Comparison of ENCODE assay signal across 8 mouse cellular contexts in the genomic region with DNA sequence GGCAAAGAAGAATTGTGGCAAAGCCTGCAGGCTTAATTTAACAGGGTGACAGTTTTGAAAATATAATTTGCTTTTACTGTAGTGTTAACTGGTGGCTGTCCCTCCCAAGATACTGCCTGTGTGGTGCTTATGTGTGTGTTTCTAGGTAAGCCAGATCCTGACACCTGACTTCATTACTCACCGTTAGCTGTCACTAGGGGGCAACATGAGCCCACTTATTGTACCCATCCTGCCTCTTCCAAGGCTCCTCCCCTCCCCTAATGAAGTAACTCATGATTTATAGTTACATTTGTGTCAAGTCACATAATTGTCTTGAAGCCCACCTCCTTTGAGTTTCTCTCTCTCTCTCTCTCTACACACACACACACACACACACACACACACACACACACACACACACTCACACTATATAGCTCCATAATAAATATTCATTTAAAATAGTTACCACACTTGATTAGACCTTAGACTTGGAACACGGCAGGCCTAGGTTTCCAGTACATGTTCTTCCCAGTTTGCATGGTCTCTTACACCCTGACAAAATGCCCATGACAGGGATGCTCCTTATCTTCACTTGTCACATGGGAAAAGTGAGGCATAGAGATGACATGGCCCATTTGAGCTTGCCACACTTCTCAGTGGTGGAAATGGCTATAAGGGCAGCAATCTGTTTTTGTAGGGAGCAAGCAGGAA.
DNase-seq lines count a peak whose midpoint lies in the region; ATAC-seq and TF ChIP-seq lines count a peak whose summit lies in the region.
"Had no signal": no experiment of that assay in that cellular context is flagged by ENCODE, and none has a peak within 500 bp of the region (broad histone marks: within the 10 kb centered on the region; RNA-seq: fewer than 3 reads in every experiment).

No protein-coding gene starts in this region.

- no peaks in the 10 kb centered on the region for H3K9me3 ChIP-seq in embryonic facial prominence, embryonic 14.5 days (ENCODE audit: control insufficient read depth, low read length)

- no peak for TF ChIP-seq POLR2A in lung, adult 2 months (IDR thresholded peaks at IDR 0.05; ENCODE audit: borderline replicate concordance, extremely low read depth, low read depth, low read length)

- no peak overlapping the region for H3K9ac ChIP-seq in embryonic facial prominence, embryonic 14.5 days (ENCODE audit: low read depth, low read length)

- H3K4me3 ChIP-seq in lung, adult 2 months (replicated peaks; ENCODE audit: extremely low read depth, low read depth, low read length): no peak overlapping the region
- no peak overlapping the region for H3K4me3 ChIP-seq in embryonic facial prominence, embryonic 14.5 days (ENCODE audit: low read depth, low read length)
- H3K4me3 ChIP-seq: myocyte had no signal

- WGBS in lung, adult 2 months: 42% methylated on average over 2 of the region's 2 CpGs
- WGBS in embryonic facial prominence, embryonic 14.5 days: 47% methylated on average over 2 of the region's 2 CpGs

- H3K36me3 ChIP-seq in embryonic facial prominence, embryonic 14.5 days (ENCODE audit: control insufficient read depth, insufficient read depth, low read length): no peaks in the 10 kb centered on the region

- TF ChIP-seq CTCF in lung, adult 2 months (IDR thresholded peaks at IDR 0.05; ENCODE audit: insufficient read depth, low read length): no peak

- no peak overlapping the region for H3K27ac ChIP-seq in embryonic facial prominence, embryonic 14.5 days (replicated peaks; ENCODE audit: low read depth, low read length)

- 0 out of 2 replicates have a peak, but pooled peaks cover 4% of the 10 kb centered on the region for H3K27me3 ChIP-seq in embryonic facial prominence, embryonic 14.5 days (replicated peaks; ENCODE audit: control insufficient read depth, insufficient read depth, low read length)

- no peaks in the 10 kb centered on the region for H3K4me1 ChIP-seq in lung, adult 2 months (ENCODE audit: control insufficient read depth, insufficient read depth, low read length)
- H3K4me1 ChIP-seq in embryonic facial prominence, embryonic 14.5 days (ENCODE audit: control insufficient read depth, insufficient read depth, low read length): no peaks in the 10 kb centered on the region

- no peak for ATAC-seq in embryonic facial prominence, embryonic 14.5 days (ENCODE audit: low read depth)
- ATAC-seq in erythroid progenitor cell, adult 5-6 weeks (replicated peaks; ENCODE audit: low FRiP score, poor library complexity, severe bottlenecking): no peak

- peak; percentile 8 for DNase-seq in lung, postnatal 10 days
- no peak for DNase-seq in lung, adult 2 months
- DNase-seq in embryonic facial prominence, embryonic 14.5 days (ENCODE audit: low spot score): peak; percentile 41
- DNase-seq in layer of hippocampus, postnatal 10 days (ENCODE audit: low spot score in 2 of 2): peak; percentile 36 to 52
- peak; percentile 28 for DNase-seq in retina, postnatal 7 days (ENCODE audit: low read depth, low spot score)
- no peak for DNase-seq in adrenal gland, adult 18-20 months (ENCODE audit: low spot score in 2 of 2)

- H3K4me2 ChIP-seq in embryonic facial prominence, embryonic 14.5 days (ENCODE audit: low read depth, low read length): no peak overlapping the region

Comparison
In these comparisons a context has a peak if more than half of its experiments do, and no peak if none do; other contexts are left out.
1. DNase-seq: peak in lung, postnatal 10 days (single experiment), embryonic facial prominence, embryonic 14.5 days (single experiment), layer of hippocampus, postnatal 10 days (2 of 2) and retina, postnatal 7 days (single experiment); none in lung, adult 2 months (single experiment) and adrenal gland, adult 18-20 months (0 of 2).